Mouse (Mus musculus): Measurements from ENCODE around the gene Ccdc149. TPM values are rescaled to one million over a fixed set of nuclear protein-coding genes. Genes with fewer than 3 reads are reported as not detected.

The Ccdc149 gene
- polyA plus RNA-seq, 1 experiment from 2014 or later = 2.6 TPM

GRCm38 (mm10) chr5:52415193-52415592, 56.1 kb downstream of the Ccdc149 start:
- H3K4me3 ChIP-seq = no peak overlapping the region
- H3K27me3 ChIP-seq (replicated peaks) = no peaks in the 10 kb centered on the region
- H3K36me3 ChIP-seq = no peaks in the 10 kb centered on the region
- 80% methylated on average over 1 of the region's 1 CpGs for WGBS
- no peak overlapping the region for H3K4me2 ChIP-seq
- H3K4me1 ChIP-seq (replicated peaks) = no peaks in the 10 kb centered on the region
- no peak overlapping the region for H3K27ac ChIP-seq (ENCODE audit: poor library complexity, severe bottlenecking)
- no peaks in the 10 kb centered on the region for H3K9me3 ChIP-seq (replicated peaks)
- H3K9ac ChIP-seq = no peak overlapping the region
- ATAC-seq (ENCODE audit: insufficient number of reproducible peaks, low FRiP score) = no peak

GRCm38 (mm10) chr5:52411567-52411966, 59.8 kb downstream of the Ccdc149 start:
- 59% methylated on average over 3 of the region's 3 CpGs for WGBS
- Histone ChIP-seq H3K4me2 (no peak overlapping the region), H3K27ac (ENCODE audit: poor library complexity, severe bottlenecking) (no peak overlapping the region), H3K4me1 (replicated peaks) (no peaks in the 10 kb centered on the region), H3K9ac (no peak overlapping the region), H3K27me3 (replicated peaks) (no peaks in the 10 kb centered on the region), H3K36me3 (no peaks in the 10 kb centered on the region), H3K4me3 (no peak overlapping the region), H3K9me3 (replicated peaks) (no peaks in the 10 kb centered on the region)
- ATAC-seq (ENCODE audit: insufficient number of reproducible peaks, low FRiP score) = no peak

GRCm38 (mm10) chr5:52410197-52410596, 61.1 kb downstream of the Ccdc149 start:
- H3K4me1 ChIP-seq (replicated peaks) = no peaks in the 10 kb centered on the region
- no peak for ATAC-seq (ENCODE audit: insufficient number of reproducible peaks, low FRiP score)
- H3K27me3 ChIP-seq (replicated peaks) = no peaks in the 10 kb centered on the region
- no peaks in the 10 kb centered on the region for H3K9me3 ChIP-seq (replicated peaks)
- 83% methylated on average over 12 of the region's 12 CpGs for WGBS
- H3K36me3 ChIP-seq = no peaks in the 10 kb centered on the region
- H3K4me3 ChIP-seq = no peak overlapping the region
- H3K4me2 ChIP-seq = no peak overlapping the region
- no peak overlapping the region for H3K27ac ChIP-seq (ENCODE audit: poor library complexity, severe bottlenecking)
- no peak overlapping the region for H3K9ac ChIP-seq

- Histone ChIP-seq H3K4me2 (no peak overlapping the region), H3K9me3 (replicated peaks) (no peaks in the 10 kb centered on the region), H3K4me1 (replicated peaks) (no peaks in the 10 kb centered on the region), H3K27ac (ENCODE audit: poor library complexity, severe bottlenecking) (no peak overlapping the region), H3K4me3 (no peak overlapping the region), H3K9ac (no peak overlapping the region), H3K36me3 (no peaks in the 10 kb centered on the region), H3K27me3 (replicated peaks) (no peaks in the 10 kb centered on the region)
- ATAC-seq (ENCODE audit: insufficient number of reproducible peaks, low FRiP score) = no peak
- WGBS = 67% methylated on average over 7 of the region's 7 CpGs
Measured at GRCm38 (mm10) chr5:52408668-52409315, 62.5 kb downstream of the Ccdc149 start.

- Histone ChIP-seq H3K27me3 (replicated peaks) (no peaks in the 10 kb centered on the region), H3K36me3 (no peaks in the 10 kb centered on the region), H3K4me1 (replicated peaks) (no peaks in the 10 kb centered on the region), H3K9ac (no peak overlapping the region), H3K9me3 (replicated peaks) (no peaks in the 10 kb centered on the region), H3K27ac (ENCODE audit: poor library complexity, severe bottlenecking) (no peak overlapping the region), H3K4me3 (no peak overlapping the region), H3K4me2 (no peak overlapping the region)
- no peak for ATAC-seq (ENCODE audit: insufficient number of reproducible peaks, low FRiP score)
- 75% methylated on average over 8 of the region's 8 CpGs for WGBS
Measured at GRCm38 (mm10) chr5:52404373-52404772, 66.9 kb downstream of the Ccdc149 start.

- Histone ChIP-seq H3K9me3 (replicated peaks) (0 out of 2 replicates have a peak, but pooled peaks cover 4% of the 10 kb centered on the region), H3K4me2 (no peak overlapping the region), H3K36me3 (peaks cover 8% of the 10 kb centered on the region; the same call in 1 of the 2 replicates), H3K27ac (ENCODE audit: poor library complexity, severe bottlenecking) (no peak overlapping the region), H3K9ac (no peak overlapping the region), H3K27me3 (replicated peaks) (no peaks in the 10 kb centered on the region), H3K4me3 (no peak overlapping the region), H3K4me1 (replicated peaks) (no peaks in the 10 kb centered on the region)
- no peak for ATAC-seq (ENCODE audit: insufficient number of reproducible peaks, low FRiP score)
- WGBS = 75% methylated on average over 4 of the region's 4 CpGs
Measured at GRCm38 (mm10) chr5:52393756-52394155, 77.6 kb downstream of the Ccdc149 start.

GRCm38 (mm10) chr5:52391471-52391870, 79.8 kb downstream of the Ccdc149 start:
- Histone ChIP-seq H3K36me3 (peaks cover 8% of the 10 kb centered on the region; the same call in 1 of the 2 replicates), H3K4me1 (replicated peaks) (no peaks in the 10 kb centered on the region), H3K9ac (no peak overlapping the region), H3K27me3 (replicated peaks) (no peaks in the 10 kb centered on the region), H3K9me3 (replicated peaks) (0 out of 2 replicates have a peak, but pooled peaks cover 4% of the 10 kb centered on the region), H3K27ac (ENCODE audit: poor library complexity, severe bottlenecking) (no peak overlapping the region), H3K4me2 (no peak overlapping the region), H3K4me3 (no peak overlapping the region)
- WGBS = 85% methylated on average over 16 of the region's 16 CpGs
- no peak for ATAC-seq (ENCODE audit: insufficient number of reproducible peaks, low FRiP score)

- Histone ChIP-seq H3K9me3 (replicated peaks) (0 out of 2 replicates have a peak, but pooled peaks cover 4% of the 10 kb centered on the region), H3K27me3 (replicated peaks) (no peaks in the 10 kb centered on the region), H3K4me3 (no peak overlapping the region), H3K36me3 (peaks cover 8% of the 10 kb centered on the region; the same call in 1 of the 2 replicates), H3K4me2 (no peak overlapping the region), H3K27ac (ENCODE audit: poor library complexity, severe bottlenecking) (no peak overlapping the region), H3K9ac (no peak overlapping the region), H3K4me1 (replicated peaks) (no peaks in the 10 kb centered on the region)
- ATAC-seq (ENCODE audit: insufficient number of reproducible peaks, low FRiP score) = no peak
- 87% methylated on average over 6 of the region's 6 CpGs for WGBS
Measured at GRCm38 (mm10) chr5:52390381-52390780, 80.9 kb downstream of the Ccdc149 start.

GRCm38 (mm10) chr5:52388092-52388749, 83.1 kb downstream of the Ccdc149 start:
- Histone ChIP-seq H3K27ac (ENCODE audit: poor library complexity, severe bottlenecking) (no peak overlapping the region), H3K4me2 (no peak overlapping the region), H3K4me3 (no peak overlapping the region), H3K9me3 (replicated peaks) (0 out of 2 replicates have a peak, but pooled peaks cover 4% of the 10 kb centered on the region), H3K27me3 (replicated peaks) (no peaks in the 10 kb centered on the region), H3K4me1 (replicated peaks) (no peaks in the 10 kb centered on the region), H3K9ac (no peak overlapping the region), H3K36me3 (peaks cover 8% of the 10 kb centered on the region; the same call in 1 of the 2 replicates)
- ATAC-seq (ENCODE audit: insufficient number of reproducible peaks, low FRiP score) = no peak
- WGBS = 72% methylated on average over 7 of the region's 7 CpGs

- Histone ChIP-seq H3K4me2 (no peak overlapping the region), H3K36me3 (peaks cover 8% of the 10 kb centered on the region; the same call in 1 of the 2 replicates), H3K9ac (no peak overlapping the region), H3K9me3 (replicated peaks) (0 out of 2 replicates have a peak, but pooled peaks cover 4% of the 10 kb centered on the region), H3K27ac (ENCODE audit: poor library complexity, severe bottlenecking) (no peak overlapping the region), H3K4me1 (replicated peaks) (no peaks in the 10 kb centered on the region), H3K27me3 (replicated peaks) (no peaks in the 10 kb centered on the region), H3K4me3 (no peak overlapping the region)
- no peak for ATAC-seq (ENCODE audit: insufficient number of reproducible peaks, low FRiP score)
- 53% methylated on average over 2 of the region's 2 CpGs for WGBS
Measured at GRCm38 (mm10) chr5:52386016-52386415, 85.3 kb downstream of the Ccdc149 start.

- ATAC-seq (ENCODE audit: insufficient number of reproducible peaks, low FRiP score) = no peak
- no peaks in the 10 kb centered on the region for H3K36me3 ChIP-seq
- no peak overlapping the region for H3K9ac ChIP-seq
- H3K4me2 ChIP-seq = no peak overlapping the region
- WGBS = 74% methylated on average over 5 of the region's 5 CpGs
- no peak overlapping the region for H3K27ac ChIP-seq (ENCODE audit: poor library complexity, severe bottlenecking)
- H3K4me3 ChIP-seq = no peak overlapping the region
- no peaks in the 10 kb centered on the region for H3K9me3 ChIP-seq (replicated peaks)
- H3K27me3 ChIP-seq (replicated peaks) = no peaks in the 10 kb centered on the region
- no peaks in the 10 kb centered on the region for H3K4me1 ChIP-seq (replicated peaks)
Measured at GRCm38 (mm10) chr5:52383748-52384147, 87.6 kb downstream of the Ccdc149 start.
